Mouse (Mus musculus): Measurements from ENCODE around the gene Iqcf3. TPM values are rescaled to one million over a fixed set of nuclear protein-coding genes. Genes with fewer than 3 reads are reported as not detected.

Gene Iqcf3
- 1.1 TPM for polyA plus RNA-seq (2017; shearing (Covaris generic))

GRCm38 (mm10) chr9:106561531-106561930, at the start of gene Iqcf3:
Gene Iqcf3, minus strand, starts transcription at chr9:106561631.

GRCm38 (mm10) chr9:106570896-106571295, 9.5 kb upstream of the Iqcf3 start, which contains the start of gene Iqcf4:
Gene Iqcf4, minus strand, starts transcription at chr9:106570996.

GRCm38 (mm10) chr9:106514273-106514672, 47.2 kb downstream of the Iqcf3 start, which contains the start of gene Iqcf5:
Gene Iqcf5, plus strand, starts transcription at chr9:106514573.

GRCm38 (mm10) chr9:106499667-106500066, 61.8 kb downstream of the Iqcf3 start, which contains the start of gene Iqcf1:
Gene Iqcf1, plus strand, starts transcription at chr9:106499967.

GRCm38 (mm10) chr9:106476924-106477484, 84.4 kb downstream of the Iqcf3 start, which contains the start of gene Parp3:
Gene Parp3, minus strand, starts transcription at chr9:106476949.

GRCm38 (mm10) chr9:106475663-106476001, 85.8 kb downstream of the Iqcf3 start, which contains the start of gene Rrp9:
Gene Rrp9, plus strand, starts transcription at chr9:106475963.

GRCm38 (mm10) chr9:106465571-106466200, 95.7 kb downstream of the Iqcf3 start, which contains the start of gene Gpr62:
Gene Gpr62, minus strand, starts transcription at chr9:106465938.

GRCm38 (mm10) chr9:106453271-106454070, 108.0 kb downstream of the Iqcf3 start, which contains the start of gene Pcbp4:
Gene Pcbp4, plus strand, starts transcription at chr9:106453291.

Other genes with a start within 250 kb of the Iqcf3 start
- gene Dusp7, start 193.0 kb downstream of the Iqcf3 start, polyA plus RNA-seq (2017; shearing (Covaris generic)), result 28.5 TPM
- gene Rpl29, start 132.2 kb downstream of the Iqcf3 start, polyA plus RNA-seq (2017; shearing (Covaris generic)), result 701 TPM
- 28.6 TPM for gene Acy1, start 123.3 kb downstream of the Iqcf3 start, polyA plus RNA-seq (2017; shearing (Covaris generic))
- gene Abhd14b, start 114.2 kb downstream of the Iqcf3 start, polyA plus RNA-seq (2017; shearing (Covaris generic)), result 8.5 TPM
- gene Abhd14a, start 114.0 kb downstream of the Iqcf3 start, polyA plus RNA-seq (2017; shearing (Covaris generic)), result 27.0 TPM
- gene Pcbp4, start 108.3 kb downstream of the Iqcf3 start, polyA plus RNA-seq (2017; shearing (Covaris generic)), result 16.2 TPM
- gene Gpr62, start 95.7 kb downstream of the Iqcf3 start, polyA plus RNA-seq (2017; shearing (Covaris generic)), result not detected
- gene Rrp9, start 85.7 kb downstream of the Iqcf3 start, polyA plus RNA-seq (2017; shearing (Covaris generic)), result 69.9 TPM
- 43.0 TPM for gene Parp3, start 84.7 kb downstream of the Iqcf3 start, polyA plus RNA-seq (2017; shearing (Covaris generic))
- not detected for gene Iqcf1, start 61.7 kb downstream of the Iqcf3 start, polyA plus RNA-seq (2017; shearing (Covaris generic))
- gene Iqcf5, start 47.1 kb downstream of the Iqcf3 start, polyA plus RNA-seq (2017; shearing (Covaris generic)), result not detected
- gene Iqcf4, start 9.4 kb upstream of the Iqcf3 start, polyA plus RNA-seq (2017; shearing (Covaris generic)), result not detected
- gene Iqcf6, start 65.0 kb upstream of the Iqcf3 start, polyA plus RNA-seq (2017; shearing (Covaris generic)), result not detected
- gene Grm2, start 94.5 kb upstream of the Iqcf3 start, polyA plus RNA-seq (2017; shearing (Covaris generic)), result 0.29 TPM
- gene Tex264, start 124.3 kb upstream of the Iqcf3 start, polyA plus RNA-seq (2017; shearing (Covaris generic)), result 56.6 TPM
- gene Rad54l2, start 227.6 kb upstream of the Iqcf3 start, polyA plus RNA-seq (2017; shearing (Covaris generic)), result 5.5 TPM